Mouse (Mus musculus) E14TG2a.4 (cell line): ENCODE data around the gene Mb.
A peak's percentile ranks its signal among the peaks of the same experiment; 100 is the strongest.

Experiments used
- H3K27me3 ChIP-seq: 2 replicates; pipeline ENCODE4 v1.6.1; 2014; ENCODE audit warnings: low read length, control low read depth; ENCODE audit not compliant: insufficient read depth
- H3K36me3 ChIP-seq: 2 replicates; pipeline ENCODE4 v1.6.1; 2014; ENCODE audit warnings: low read length, control low read depth; ENCODE audit not compliant: insufficient read depth
- H3K4me1 ChIP-seq: replicated peaks from 2 replicates; pipeline ENCODE4 v1.6.1; 2014; ENCODE audit warnings: low read depth, low read length, control low read depth
- H3K4me3 ChIP-seq: replicated peaks from 2 replicates; pipeline ENCODE4 v1.5.1; 2014; ENCODE audit warnings: mild to moderate bottlenecking, low read length
- H3K9me3 ChIP-seq: 2 replicates; pipeline ENCODE4 v1.6.1; 2014; ENCODE audit warnings: low read length, control low read depth
- CTCF ChIP-seq: conservative IDR thresholded peaks from 2 replicates; pipeline ENCODE4 v1.5.1; 2014; ENCODE audit warnings: low read length
- NANOG ChIP-seq: IDR thresholded peaks from 2 replicates; pipeline ENCODE4 v1.6.1; 2014; ENCODE audit warnings: borderline replicate concordance, low read length, mixed read lengths
- POU5F1 ChIP-seq: IDR thresholded peaks from 2 replicates; pipeline ENCODE4 v1.6.1; 2014; ENCODE audit warnings: low read length, borderline replicate concordance

Mb gene

DNA sequence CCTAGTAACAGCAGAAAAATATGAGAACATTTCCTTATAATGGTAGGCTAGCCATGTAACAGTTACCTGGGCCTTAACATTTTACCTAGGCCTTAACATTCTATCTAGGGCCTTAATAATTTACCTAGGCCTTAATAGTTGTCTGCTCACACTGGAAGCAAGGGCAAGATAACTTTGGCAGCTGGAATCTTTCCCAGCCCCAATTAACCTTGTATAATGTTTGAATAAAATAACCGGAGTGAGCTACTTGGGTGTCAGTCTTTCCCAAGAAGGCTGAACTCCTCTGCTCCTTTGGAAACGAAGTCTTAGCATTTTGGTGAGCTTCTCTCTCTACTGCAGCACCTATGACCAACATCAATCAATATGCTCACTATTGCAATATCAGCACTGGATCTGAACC is 52.4 kb downstream of the Mb start:
- TF ChIP-seq CTCF (no peak), POU5F1 (no peak), NANOG (no peak)
- H3K9me3 ChIP-seq: no peaks in the 10 kb centered on the region
- peaks cover 38% of the 10 kb centered on the region for H3K4me1 ChIP-seq
- no peak overlapping the region for H3K4me3 ChIP-seq
- no peaks in the 10 kb centered on the region for H3K36me3 ChIP-seq
- peaks cover 10% of the 10 kb centered on the region for H3K27me3 ChIP-seq

DNA sequence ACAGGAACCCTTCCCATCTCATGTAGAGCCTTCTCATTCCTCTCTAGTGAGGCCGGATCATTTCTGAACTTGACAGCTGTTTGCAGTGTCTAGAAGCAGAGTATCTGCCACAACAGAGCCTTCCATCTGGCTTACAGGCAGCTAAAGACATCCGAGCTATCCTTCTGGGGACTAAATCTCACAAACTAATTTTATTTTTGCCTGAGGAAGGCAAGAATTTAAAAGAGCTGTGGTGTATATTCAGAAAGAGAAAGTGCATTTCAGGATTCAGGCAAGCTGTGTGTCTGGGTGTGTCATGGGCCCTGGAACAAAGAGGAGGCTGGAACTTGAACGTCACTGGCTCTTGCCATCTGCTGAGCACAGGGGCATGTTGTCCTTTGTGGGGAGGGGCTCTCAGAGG is 56.1 kb downstream of the Mb start:
- Histone ChIP-seq H3K4me3 (no peak overlapping the region), H3K36me3 (no peaks in the 10 kb centered on the region), H3K4me1 (peaks cover 46% of the 10 kb centered on the region), H3K27me3 (peaks cover 9% of the 10 kb centered on the region), H3K9me3 (no peaks in the 10 kb centered on the region)
- TF ChIP-seq NANOG: no peak
- TF ChIP-seq CTCF: no peak
- no peak for TF ChIP-seq POU5F1

- Histone ChIP-seq H3K9me3 (peaks cover 38% of the 10 kb centered on the region), H3K4me3 (peak overlapping the region; percentile 67), H3K4me1 (peaks cover 35% of the 10 kb centered on the region), H3K36me3 (0 out of 2 replicates have a peak, but pooled peaks cover 5% of the 10 kb centered on the region), H3K27me3 (no peaks in the 10 kb centered on the region)
- no peak for TF ChIP-seq POU5F1
- TF ChIP-seq CTCF: no peak
- TF ChIP-seq NANOG: no peak
Measured at GRCm38 (mm10) chr15:76987542-76988094, 62.9 kb downstream of the Mb start.

DNA sequence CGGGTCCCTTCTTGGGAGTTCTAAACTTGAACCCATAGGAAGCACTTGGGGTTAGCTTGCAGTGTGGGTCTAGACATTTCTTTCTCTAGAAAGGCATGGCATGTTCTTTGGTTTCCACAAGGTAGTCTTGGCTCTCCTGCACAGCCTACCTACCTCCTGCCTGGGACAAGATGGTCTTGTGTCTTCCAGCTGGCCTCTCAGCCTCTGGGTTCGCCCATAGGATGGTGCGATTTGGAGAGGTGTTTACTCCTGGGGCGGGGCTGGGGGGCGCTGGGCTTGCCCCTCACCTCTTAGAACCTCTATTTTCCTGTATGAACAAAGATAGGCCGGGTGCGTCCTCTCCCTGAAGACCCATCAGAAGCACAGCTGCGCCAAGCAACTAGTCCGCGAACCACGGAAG is 63.3 kb downstream of the Mb start:
- Histone ChIP-seq H3K36me3 (0 out of 2 replicates have a peak, but pooled peaks cover 5% of the 10 kb centered on the region), H3K9me3 (peaks cover 38% of the 10 kb centered on the region), H3K27me3 (no peaks in the 10 kb centered on the region), H3K4me3 (peak overlapping the region; percentile 67), H3K4me1 (peaks cover 35% of the 10 kb centered on the region)
- TF ChIP-seq POU5F1 (no peak), CTCF (no peak), NANOG (no peak)

DNA sequence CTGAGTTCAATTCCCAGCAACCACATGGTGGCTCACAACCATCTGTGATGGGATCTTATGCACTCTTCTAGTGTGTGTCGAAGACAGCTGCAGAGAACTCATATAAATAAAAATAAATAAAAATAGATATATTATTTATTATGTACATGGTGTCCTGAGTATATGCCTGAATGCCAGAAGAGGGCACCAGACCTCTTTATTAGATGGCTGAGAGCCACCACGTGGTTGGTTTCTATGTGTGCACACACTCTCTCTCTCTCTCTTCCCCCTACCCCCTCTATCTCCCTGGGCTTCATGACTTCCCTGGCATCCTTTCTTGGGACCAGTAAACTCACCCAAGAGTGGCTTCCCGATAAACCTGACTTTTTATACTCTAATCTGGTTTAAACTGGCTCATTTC is 67.7 kb downstream of the Mb start:
- H3K27me3 ChIP-seq: no peaks in the 10 kb centered on the region
- TF ChIP-seq CTCF (no peak), POU5F1 (no peak), NANOG (no peak)

GRCm38 (mm10) chr15:76979799-76980198 is 70.7 kb downstream of the Mb start:
- H3K27me3 ChIP-seq: no peaks in the 10 kb centered on the region

More for the DNA sequence above, 67.7 kb downstream of the Mb start:
- peaks cover 14% of the 10 kb centered on the region for H3K4me1 ChIP-seq
- no peak overlapping the region for H3K4me3 ChIP-seq
- peaks cover 38% of the 10 kb centered on the region for H3K9me3 ChIP-seq
- 0 out of 2 replicates have a peak, but pooled peaks cover 5% of the 10 kb centered on the region for H3K36me3 ChIP-seq

DNA sequence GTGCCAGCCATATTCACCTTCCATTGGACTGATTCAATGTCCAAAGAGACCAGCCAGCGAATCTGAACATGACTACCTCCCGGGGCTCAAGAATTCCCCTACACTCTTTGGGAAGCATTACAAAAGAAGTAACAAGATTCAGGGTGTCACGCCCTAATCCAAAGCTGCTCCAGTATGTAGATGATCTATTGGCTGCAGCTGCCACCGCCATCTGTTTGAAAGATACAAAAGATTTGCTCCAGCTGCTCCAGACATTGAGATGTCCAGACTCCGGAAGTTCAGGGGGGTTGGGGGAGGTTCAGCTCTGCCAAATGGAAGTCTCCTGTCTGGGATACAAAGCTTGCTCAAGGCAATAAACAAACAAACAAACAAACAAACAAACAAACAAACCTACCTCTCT is 73.9 kb downstream of the Mb start:
- no peaks in the 10 kb centered on the region for H3K36me3 ChIP-seq
- H3K9me3 ChIP-seq: no peaks in the 10 kb centered on the region; the same call in 1 of the 2 replicates
- peaks cover 54% of the 10 kb centered on the region for H3K4me1 ChIP-seq
- TF ChIP-seq CTCF: no peak
- TF ChIP-seq POU5F1: no peak
- TF ChIP-seq NANOG: no peak
- H3K4me3 ChIP-seq: no peak overlapping the region
- no peaks in the 10 kb centered on the region for H3K27me3 ChIP-seq

More at GRCm38 (mm10) chr15:76979799-76980198, 70.7 kb downstream of the Mb start:
- no peak overlapping the region for H3K4me3 ChIP-seq
- H3K36me3 ChIP-seq: no peaks in the 10 kb centered on the region
- H3K4me1 ChIP-seq: peaks cover 35% of the 10 kb centered on the region
- peaks cover 13% of the 10 kb centered on the region for H3K9me3 ChIP-seq
- no peak for TF ChIP-seq POU5F1
- TF ChIP-seq CTCF: no peak
- no peak for TF ChIP-seq NANOG

DNA sequence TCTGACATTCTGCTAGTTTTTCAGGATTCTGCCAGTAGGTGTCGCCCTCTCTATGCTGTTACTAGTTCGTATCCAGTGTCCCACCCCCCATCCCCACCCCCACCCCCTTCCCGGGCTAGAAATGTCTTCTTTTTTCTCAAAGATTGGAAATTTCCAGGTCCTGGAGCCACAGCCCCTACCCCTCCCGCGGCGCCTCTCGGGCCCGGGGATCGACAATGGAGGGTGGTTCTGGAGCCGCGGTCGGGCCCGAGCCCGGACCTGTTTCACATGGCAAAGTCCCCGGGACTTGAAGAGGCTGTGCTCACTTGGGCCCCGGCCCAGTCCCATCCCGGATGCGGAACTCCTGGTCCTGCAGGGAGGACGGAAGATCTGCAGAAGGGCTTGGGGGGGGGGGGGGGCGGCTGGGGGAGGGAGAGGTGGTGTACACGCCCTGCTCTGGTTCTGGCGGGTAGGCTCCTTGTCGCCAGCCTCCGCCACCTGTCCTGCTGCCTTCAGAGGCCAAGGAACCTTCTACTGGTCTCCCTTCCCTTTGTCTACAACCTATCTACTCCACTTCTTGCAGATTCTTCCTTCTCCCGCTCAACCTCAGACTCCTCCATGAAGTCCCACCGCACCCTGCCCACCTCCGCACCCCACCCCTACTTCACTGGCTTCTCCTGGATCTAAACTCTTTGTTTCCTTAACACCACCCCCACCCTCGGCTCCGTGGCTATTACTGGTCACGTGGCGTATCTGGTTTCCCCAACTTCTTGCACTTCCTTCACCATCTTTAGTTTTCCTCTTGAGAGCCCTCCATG is 76.4 kb downstream of the Mb start:
- Histone ChIP-seq H3K4me1 (peaks cover 47% of the 10 kb centered on the region), H3K9me3 (peaks cover 3% of the 10 kb centered on the region; the same call in 1 of the 2 replicates), H3K27me3 (no peaks in the 10 kb centered on the region), H3K36me3 (no peaks in the 10 kb centered on the region), H3K4me3 (peak overlapping the region; percentile 73)
- no peak for TF ChIP-seq NANOG
- no peak for TF ChIP-seq CTCF
- TF ChIP-seq POU5F1: no peak
